Mouse (Mus musculus): Measurements from ENCODE around the gene Ank3. TPM values are rescaled to one million over a fixed set of nuclear protein-coding genes. Genes with fewer than 3 reads are reported as not detected.

The Ank3 gene
- total and polyA plus RNA-seq, 3 experiments: 3.2 to 6.7 TPM; not detected in 1

DNA sequence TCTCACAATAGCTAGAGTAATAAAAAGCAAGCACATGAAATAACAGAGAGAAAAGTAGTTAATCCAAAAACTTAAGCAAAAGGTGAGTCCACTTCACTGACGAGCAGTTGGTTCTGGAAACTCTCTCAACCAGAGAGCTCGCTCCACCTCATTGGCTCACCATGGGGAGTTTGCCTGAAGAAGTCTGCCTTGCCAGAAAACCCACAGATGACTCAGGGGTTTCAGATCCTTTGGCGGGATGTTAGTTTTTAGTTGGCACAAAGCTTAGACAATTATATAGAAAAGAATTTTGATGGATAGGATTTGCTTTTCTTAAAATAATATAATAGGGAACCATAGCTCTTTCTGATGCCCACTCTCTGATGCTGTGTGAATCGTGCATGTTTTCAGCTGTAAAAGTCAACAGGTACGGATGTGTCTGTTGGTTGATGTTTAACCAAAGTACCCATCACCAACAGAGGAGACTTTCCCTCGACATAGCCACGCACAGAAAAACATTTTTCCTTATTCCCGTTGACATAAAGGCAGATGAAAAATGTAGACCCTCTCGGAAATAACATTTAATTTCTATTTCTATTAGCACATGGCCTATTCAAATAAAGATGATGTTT lies 556.2 kb downstream of the Ank3 start:
- no peak overlapping the region for H3K27ac ChIP-seq (ENCODE audit: control insufficient read depth, low read depth, low read length)
- H3K4me3 ChIP-seq (ENCODE audit: control insufficient read depth in 1 of 2, insufficient read depth in 1 of 2, low read depth in 2 of 2, low read length in 2 of 2): no peak overlapping the region
- H3K9me3 ChIP-seq (replicated peaks; ENCODE audit: insufficient read depth, low read length): no peaks in the 10 kb centered on the region
- no peaks in the 10 kb centered on the region; the same call in 1 of the 2 replicates for H3K79me2 ChIP-seq (ENCODE audit: control insufficient read depth, insufficient read depth, low read length, poor library complexity)
- no peak for TF ChIP-seq KAT2A (conservative IDR thresholded peaks at IDR 0.05; ENCODE audit: low read depth, low read length)
- no peak for TF ChIP-seq NELFE (IDR thresholded peaks at IDR 0.05; ENCODE audit: low read depth, low read length)
- no peak for TF ChIP-seq ZKSCAN1 (IDR thresholded peaks at IDR 0.05; ENCODE audit: low read depth, low read length)
- TF ChIP-seq HCFC1 (IDR thresholded peaks at IDR 0.05; ENCODE audit: low read depth, low read length): no peak
- TF ChIP-seq SMC3 (IDR thresholded peaks at IDR 0.05; ENCODE audit: low read depth, low read length): no peak
- no peak for TF ChIP-seq USF1 (IDR thresholded peaks at IDR 0.05; ENCODE audit: low read depth, low read length)
- TF ChIP-seq TAL1 (IDR thresholded peaks at IDR 0.05; ENCODE audit: low read length): no peak
- no peak for TF ChIP-seq TBP (IDR thresholded peaks at IDR 0.05; ENCODE audit: low read depth, low read length)
- no peak for TF ChIP-seq MEF2A (IDR thresholded peaks at IDR 0.05; ENCODE audit: extremely low read depth, insufficient replicate concordance, low read depth, low read length, poor library complexity, severe bottlenecking)
- no peak for TF ChIP-seq CHD2 (IDR thresholded peaks at IDR 0.05; ENCODE audit: low read length)
- TF ChIP-seq ELF1 (IDR thresholded peaks at IDR 0.05; ENCODE audit: low read depth, low read length): no peak
- no peak for TF ChIP-seq EP300 (IDR thresholded peaks at IDR 0.05; ENCODE audit: low read depth in 1 of 2, low read length in 2 of 2)
- no peak for TF ChIP-seq SIN3A (IDR thresholded peaks at IDR 0.05; ENCODE audit: low read length)
- no peak for TF ChIP-seq TCF12 (IDR thresholded peaks at IDR 0.05; ENCODE audit: low read depth, low read length)
- no peak for TF ChIP-seq MYB (IDR thresholded peaks at IDR 0.05; ENCODE audit: low read depth, low read length)
- TF ChIP-seq USF2 (IDR thresholded peaks at IDR 0.05; ENCODE audit: borderline replicate concordance in 1 of 2, insufficient read depth in 1 of 2, low read depth in 1 of 2, low read length in 2 of 2): no peak
- TF ChIP-seq POLR2AphosphoS2 (IDR thresholded peaks at IDR 0.05; ENCODE audit: low read length): no peak
- TF ChIP-seq GATA1 (IDR thresholded peaks at IDR 0.05; ENCODE audit: low read depth, low read length): no peak
- no peak for TF ChIP-seq UBTF (IDR thresholded peaks at IDR 0.05; ENCODE audit: borderline replicate concordance, insufficient read depth, low read depth, low read length)
- TF ChIP-seq CTCF (IDR thresholded peaks at IDR 0.05 in 2 of 3, conservative IDR thresholded peaks at IDR 0.05 in 1 of 3; ENCODE audit: control insufficient read depth in 1 of 3, insufficient read depth in 1 of 3, low read depth in 2 of 3, low read length in 3 of 3, poor library complexity in 1 of 3, severe bottlenecking in 1 of 3): no peak
- no peak overlapping the region for H3K9ac ChIP-seq (ENCODE audit: control insufficient read depth, low read depth, low read length, poor library complexity, severe bottlenecking)
- DNase-seq (ENCODE audit: low read depth, low spot score): no peak
- peaks cover 0 to 9% of the 10 kb centered on the region in 2 experiments; a peak in 3 of 4 replicates for H3K4me1 ChIP-seq (ENCODE audit: control insufficient read depth in 1 of 2, insufficient read depth in 2 of 2, low read length in 2 of 2)
- H3K36me3 ChIP-seq (ENCODE audit: control insufficient read depth in 1 of 2, insufficient read depth in 2 of 2, low read length in 2 of 2): peaks cover 0 to 2% of the 10 kb centered on the region in 2 experiments; a peak in 2 of 4 replicates
- no peaks in the 10 kb centered on the region for H3K27me3 ChIP-seq (ENCODE audit: control insufficient read depth in 1 of 2, insufficient read depth in 2 of 2, low read length in 2 of 2)

DNA sequence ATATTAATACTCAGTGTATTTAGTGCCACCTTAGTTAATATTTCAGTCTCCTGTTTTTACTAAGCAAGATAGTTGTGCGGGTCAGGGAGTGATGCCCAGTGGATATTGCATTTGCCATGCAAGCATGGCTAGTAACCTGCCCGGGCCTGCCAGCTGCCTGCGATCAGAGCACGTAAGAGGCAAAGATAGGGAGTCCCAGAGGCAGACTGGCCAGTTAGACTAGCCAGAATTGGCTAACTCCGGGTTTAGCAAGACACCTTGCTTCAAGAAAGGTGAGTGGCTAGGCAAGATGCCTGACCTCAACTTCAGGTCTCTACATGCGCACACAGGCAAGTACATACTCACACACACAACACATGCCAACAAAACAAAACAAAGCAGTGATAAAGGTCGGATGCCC lies 563.7 kb downstream of the Ank3 start:
- Histone ChIP-seq H3K27ac (ENCODE audit: control insufficient read depth, low read depth, low read length) (no peak overlapping the region), H3K36me3 (ENCODE audit: control insufficient read depth in 1 of 2, insufficient read depth in 2 of 2, low read length in 2 of 2) (peaks cover 0 to 3% of the 10 kb centered on the region in 2 experiments; a peak in 1 of 4 replicates), H3K79me2 (ENCODE audit: control insufficient read depth, insufficient read depth, low read length, poor library complexity) (no peaks in the 10 kb centered on the region), H3K4me3 (ENCODE audit: control insufficient read depth in 1 of 2, insufficient read depth in 1 of 2, low read depth in 2 of 2, low read length in 2 of 2) (no peak overlapping the region), H3K9ac (ENCODE audit: control insufficient read depth, low read depth, low read length, poor library complexity, severe bottlenecking) (no peak overlapping the region), H3K4me1 (ENCODE audit: control insufficient read depth in 1 of 2, insufficient read depth in 2 of 2, low read length in 2 of 2) (peaks cover 0 to 4% of the 10 kb centered on the region in 2 experiments; a peak in 1 of 4 replicates), H3K27me3 (ENCODE audit: control insufficient read depth in 1 of 2, insufficient read depth in 2 of 2, low read length in 2 of 2) (no peaks in the 10 kb centered on the region), H3K9me3 (replicated peaks; ENCODE audit: insufficient read depth, low read length) (no peaks in the 10 kb centered on the region)
- no peak for DNase-seq (ENCODE audit: low read depth, low spot score)
- no peak for TF ChIP-seq USF1 (IDR thresholded peaks at IDR 0.05; ENCODE audit: low read depth, low read length)
- no peak for TF ChIP-seq TBP (IDR thresholded peaks at IDR 0.05; ENCODE audit: low read depth, low read length)
- no peak for TF ChIP-seq NELFE (IDR thresholded peaks at IDR 0.05; ENCODE audit: low read depth, low read length)
- no peak for TF ChIP-seq ZNF384 (IDR thresholded peaks at IDR 0.05; ENCODE audit: low read depth, low read length)
- no peak for TF ChIP-seq POLR2A (IDR thresholded peaks at IDR 0.05; ENCODE audit: control insufficient read depth in 1 of 2, insufficient read depth in 1 of 2, low read depth in 1 of 2, low read length in 2 of 2, poor library complexity in 1 of 2)
- TF ChIP-seq ZMIZ1 (IDR thresholded peaks at IDR 0.05; ENCODE audit: low read depth, low read length): no peak
- TF ChIP-seq CHD1 (IDR thresholded peaks at IDR 0.05; ENCODE audit: low read depth, low read length): no peak
- no peak for TF ChIP-seq KAT2A (conservative IDR thresholded peaks at IDR 0.05; ENCODE audit: low read depth, low read length)
- no peak for TF ChIP-seq UBTF (IDR thresholded peaks at IDR 0.05; ENCODE audit: borderline replicate concordance, insufficient read depth, low read depth, low read length)
- TF ChIP-seq MEF2A (IDR thresholded peaks at IDR 0.05; ENCODE audit: extremely low read depth, insufficient replicate concordance, low read depth, low read length, poor library complexity, severe bottlenecking): no peak
- TF ChIP-seq GATA1 (IDR thresholded peaks at IDR 0.05; ENCODE audit: low read depth, low read length): no peak

All from MEL (cell line).